Mouse (Mus musculus) heart, embryonic 15.5 days (tissue): ENCODE measurements around the gene Gpm6b. TPM values are rescaled to one million over a fixed set of nuclear protein-coding genes. Genes with fewer than 3 reads are reported as not detected.

Source experiments
- polyA plus RNA-seq: library from polyadenylated mRNA; unstranded; fragments of >200 nt; fragmentation: Nextera tagmentation; extraction: Ambion mirVana; gene quantifications from 2 replicates; pipeline ENCODE4 v1.2.1, GENCODE M21; 2015

Gene Gpm6b
- polyA plus RNA-seq, 1 experiment from 2014 or later: 6.9 TPM

Other genes with a start within 250 kb of the Gpm6b start
- 5.1 and 7.2 TPM in 2 replicates for gene Gemin8, start 68.5 kb upstream of the Gpm6b start, polyA plus RNA-seq
- 31.9 and 36.9 TPM in 2 replicates for gene Trappc2, start 201.7 kb downstream of the Gpm6b start, polyA plus RNA-seq
- gene Ofd1, start 201.8 kb downstream of the Gpm6b start, polyA plus RNA-seq: 4.0 and 4.6 TPM in 2 replicates
- gene Rab9, start 241.0 kb downstream of the Gpm6b start, polyA plus RNA-seq: 29.1 and 33.9 TPM in 2 replicates